Mouse (Mus musculus): Measurements from ENCODE around the gene Sowahd. TPM values are rescaled to one million over a fixed set of nuclear protein-coding genes. Genes with fewer than 3 reads are reported as not detected.

Sowahd gene
- polyA plus RNA-seq, 1 experiment from 2014 or later, result not detected

DNA sequence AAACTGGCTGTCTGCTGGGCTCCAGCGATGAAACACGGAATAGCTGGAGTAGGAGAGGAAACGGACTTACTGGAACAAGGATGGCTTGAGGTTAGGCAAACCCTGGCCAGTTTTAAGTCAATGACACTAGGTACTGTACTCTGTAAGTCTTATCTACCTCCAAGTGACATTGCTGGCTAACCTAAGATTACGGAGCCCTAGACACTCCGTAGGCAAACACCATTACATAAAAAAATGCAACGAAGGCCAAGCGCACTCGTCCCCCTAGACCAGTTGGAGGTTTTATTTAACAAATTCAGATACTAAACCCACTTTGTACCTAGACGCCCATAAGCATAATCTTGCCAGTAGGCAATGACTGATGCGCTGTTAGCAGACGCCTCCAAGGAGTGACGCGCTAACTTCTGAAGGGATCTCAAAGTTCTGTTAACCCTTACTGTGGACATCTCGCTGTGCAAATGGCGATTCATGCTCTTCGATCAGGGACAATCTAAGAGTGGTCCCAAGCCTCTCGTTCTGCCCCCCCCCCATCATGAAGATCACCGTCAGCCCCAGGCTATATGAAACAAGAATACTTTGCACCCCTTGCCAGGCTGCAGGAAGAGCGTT lies 35.8 kb downstream of the Sowahd start:
- no peak for ATAC-seq (ENCODE audit: insufficient number of reproducible peaks, insufficient read depth, low FRiP score, low read depth)
- H3K27ac ChIP-seq (ENCODE audit: low read length), result peak overlapping the region; percentile 85
- H3K9me3 ChIP-seq (ENCODE audit: control insufficient read depth, low read depth, low read length), result no peaks in the 10 kb centered on the region
- H3K4me2 ChIP-seq (replicated peaks; ENCODE audit: low read depth, low read length), result peak overlapping the region; percentile 60
- H3K27me3 ChIP-seq (ENCODE audit: control insufficient read depth, insufficient read depth, low read length), result no peaks in the 10 kb centered on the region
- 17% methylated on average over 19 of the region's 19 CpGs for WGBS
- H3K4me1 ChIP-seq (ENCODE audit: control insufficient read depth, insufficient read depth, low read length), result no peaks in the 10 kb centered on the region
- no peaks in the 10 kb centered on the region; the same call in 1 of the 2 replicates for H3K36me3 ChIP-seq (ENCODE audit: control insufficient read depth, insufficient read depth, low read length)
- H3K4me3 ChIP-seq (ENCODE audit: low read depth, low read length), result peak overlapping the region; percentile 56
- H3K9ac ChIP-seq (replicated peaks; ENCODE audit: low read depth, low read length), result peak overlapping the region; percentile 77

DNA sequence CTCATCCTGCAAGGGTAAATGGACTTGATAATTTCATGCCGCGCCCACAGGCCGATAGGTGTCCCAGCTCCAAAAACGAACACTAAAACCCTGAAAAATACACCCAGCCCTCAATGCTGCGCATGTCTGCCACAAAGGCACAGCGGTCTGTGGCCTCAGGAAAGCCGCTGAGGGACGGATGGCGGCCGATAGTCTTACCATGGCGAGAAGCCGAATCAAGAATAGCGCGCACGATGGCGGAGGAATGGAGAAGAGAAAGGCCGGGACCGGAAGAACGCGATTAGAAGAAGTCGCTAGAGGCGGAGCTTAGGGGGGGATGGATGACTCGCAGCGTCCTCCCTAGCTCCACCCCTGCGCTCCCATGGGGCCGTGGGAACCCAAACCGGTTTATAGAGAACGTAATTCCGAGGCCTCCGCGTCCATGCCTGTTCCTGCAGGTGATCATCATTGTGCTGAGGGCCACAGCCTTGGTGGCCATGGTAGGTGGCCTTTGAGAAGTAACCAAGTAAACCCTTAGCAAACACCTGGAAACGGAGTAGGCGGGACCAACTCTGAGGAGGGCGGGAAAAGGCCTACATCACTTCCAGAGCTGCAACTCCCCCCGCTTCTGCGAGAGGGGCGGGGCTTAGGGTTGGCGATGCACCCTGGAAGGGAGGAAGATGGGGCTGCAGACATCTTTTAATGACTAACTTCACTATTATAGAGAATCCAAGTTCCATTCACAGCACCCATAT lies 36.4 kb downstream of the Sowahd start, which contains the start of gene Rpl39:
Gene Rpl39, minus strand, starts transcription at position 476 of the 734 bp plus-strand sequence.
- ATAC-seq (ENCODE audit: insufficient number of reproducible peaks, insufficient read depth, low FRiP score, low read depth), result peak; percentile 91
- WGBS, result 18% methylated on average over 38 of the region's 38 CpGs
- no peaks in the 10 kb centered on the region for H3K9me3 ChIP-seq (ENCODE audit: control insufficient read depth, low read depth, low read length)
- H3K4me2 ChIP-seq (replicated peaks; ENCODE audit: low read depth, low read length), result peak within 1 kb of the TSS; percentile 60
- H3K27ac ChIP-seq (ENCODE audit: low read length), result peak within 1 kb of the TSS; percentile 85
- no peaks in the 10 kb centered on the region for H3K4me1 ChIP-seq (ENCODE audit: control insufficient read depth, insufficient read depth, low read length)
- peak within 1 kb of the TSS; percentile 56 for H3K4me3 ChIP-seq (ENCODE audit: low read depth, low read length)
- no peaks in the 10 kb centered on the region for H3K27me3 ChIP-seq (ENCODE audit: control insufficient read depth, insufficient read depth, low read length)
- H3K9ac ChIP-seq (replicated peaks; ENCODE audit: low read depth, low read length), result peak within 1 kb of the TSS; percentile 77
- H3K36me3 ChIP-seq (ENCODE audit: control insufficient read depth, insufficient read depth, low read length), result no peaks in the 10 kb centered on the region; the same call in 1 of the 2 replicates

DNA sequence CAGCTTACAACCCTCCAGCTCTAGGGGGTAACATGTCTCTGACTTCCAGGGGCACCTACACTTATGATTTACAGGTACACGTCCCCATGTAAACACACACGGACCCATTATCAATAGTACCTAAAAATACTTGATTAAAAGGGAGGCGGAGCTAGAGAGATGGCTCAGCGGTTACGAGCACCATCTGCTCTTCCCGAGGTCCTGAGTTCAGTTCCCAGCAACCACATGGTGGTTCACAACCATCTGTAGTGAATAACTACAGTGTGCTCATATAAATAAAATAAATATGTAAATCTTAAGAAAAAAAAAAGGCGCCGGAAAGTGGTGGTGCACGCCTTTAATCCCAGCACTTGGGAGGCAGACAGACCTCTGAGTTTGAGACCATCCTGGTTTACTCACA lies 37.0 kb downstream of the Sowahd start:
- 30% methylated on average over 9 of the region's 9 CpGs for WGBS
- H3K9me3 ChIP-seq (ENCODE audit: control insufficient read depth, low read depth, low read length), result no peaks in the 10 kb centered on the region
- no peaks in the 10 kb centered on the region for H3K4me1 ChIP-seq (ENCODE audit: control insufficient read depth, insufficient read depth, low read length)
- no peak overlapping the region for H3K9ac ChIP-seq (replicated peaks; ENCODE audit: low read depth, low read length)
- peak overlapping the region; percentile 85 for H3K27ac ChIP-seq (ENCODE audit: low read length)
- no peaks in the 10 kb centered on the region; the same call in 1 of the 2 replicates for H3K36me3 ChIP-seq (ENCODE audit: control insufficient read depth, insufficient read depth, low read length)
- ATAC-seq (ENCODE audit: insufficient number of reproducible peaks, insufficient read depth, low FRiP score, low read depth), result peak; percentile 43; the same call in 1 of the 2 replicates
- H3K4me3 ChIP-seq (ENCODE audit: low read depth, low read length), result peak overlapping the region; percentile 56
- no peaks in the 10 kb centered on the region for H3K27me3 ChIP-seq (ENCODE audit: control insufficient read depth, insufficient read depth, low read length)
- H3K4me2 ChIP-seq (replicated peaks; ENCODE audit: low read depth, low read length), result peak overlapping the region; percentile 27

DNA sequence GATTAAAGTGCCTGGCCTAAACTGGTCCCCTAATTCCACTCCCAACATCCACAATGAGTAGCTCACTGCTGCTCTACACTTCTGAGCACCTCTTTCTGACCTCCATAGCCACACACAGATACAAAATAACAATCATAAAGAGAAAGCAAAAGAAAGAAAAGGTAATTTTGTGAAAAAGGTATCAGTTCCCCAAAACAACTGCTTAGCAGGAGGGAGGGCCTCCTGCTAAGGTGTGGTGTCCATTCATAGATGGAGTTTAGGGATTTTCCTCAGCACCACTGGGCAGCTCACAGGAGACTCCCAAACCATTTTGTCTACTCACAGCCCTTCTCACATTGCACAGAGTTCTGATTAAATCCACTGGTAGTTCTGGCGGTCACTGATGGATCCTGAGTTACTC lies 40.1 kb downstream of the Sowahd start:
- no peaks in the 10 kb centered on the region for H3K9me3 ChIP-seq (ENCODE audit: control insufficient read depth, low read depth, low read length)
- WGBS, result 100% methylated on average over 1 of the region's 1 CpGs
- H3K4me1 ChIP-seq (ENCODE audit: control insufficient read depth, insufficient read depth, low read length), result no peaks in the 10 kb centered on the region
- no peaks in the 10 kb centered on the region for H3K27me3 ChIP-seq (ENCODE audit: control insufficient read depth, insufficient read depth, low read length)
- no peak for ATAC-seq (ENCODE audit: insufficient number of reproducible peaks, insufficient read depth, low FRiP score, low read depth)
- no peak overlapping the region for H3K9ac ChIP-seq (replicated peaks; ENCODE audit: low read depth, low read length)
- no peak overlapping the region for H3K27ac ChIP-seq (ENCODE audit: low read length)
- no peaks in the 10 kb centered on the region for H3K36me3 ChIP-seq (ENCODE audit: control insufficient read depth, insufficient read depth, low read length)
- H3K4me2 ChIP-seq (replicated peaks; ENCODE audit: low read depth, low read length), result no peak overlapping the region
- no peak overlapping the region for H3K4me3 ChIP-seq (ENCODE audit: low read depth, low read length)

DNA sequence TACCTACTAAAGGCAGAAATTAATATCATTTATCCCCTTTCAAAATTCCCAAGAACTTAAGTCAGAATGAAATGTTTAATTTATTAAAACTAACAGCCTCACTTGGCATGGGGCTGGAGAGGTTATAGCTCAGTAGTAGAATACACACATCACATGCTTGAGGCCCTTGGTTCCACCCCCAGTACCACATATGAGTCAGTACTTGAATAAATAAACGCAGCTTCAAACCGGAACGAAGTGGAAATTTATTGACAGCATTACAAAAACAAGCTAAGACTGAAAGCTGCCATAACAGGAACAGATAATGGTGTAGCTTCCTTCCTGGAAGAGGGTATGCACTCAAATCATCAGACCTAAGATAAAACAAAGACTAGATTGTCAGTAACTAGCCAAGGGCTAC lies 42.8 kb downstream of the Sowahd start:
- ATAC-seq (ENCODE audit: insufficient number of reproducible peaks, insufficient read depth, low FRiP score, low read depth), result no peak
- Histone ChIP-seq H3K9ac (replicated peaks; ENCODE audit: low read depth, low read length) (no peak overlapping the region), H3K4me2 (replicated peaks; ENCODE audit: low read depth, low read length) (no peak overlapping the region), H3K27ac (ENCODE audit: low read length) (no peak overlapping the region), H3K27me3 (ENCODE audit: control insufficient read depth, insufficient read depth, low read length) (no peaks in the 10 kb centered on the region), H3K4me1 (ENCODE audit: control insufficient read depth, insufficient read depth, low read length) (no peaks in the 10 kb centered on the region), H3K9me3 (ENCODE audit: control insufficient read depth, low read depth, low read length) (no peaks in the 10 kb centered on the region), H3K4me3 (ENCODE audit: low read depth, low read length) (no peak overlapping the region), H3K36me3 (ENCODE audit: control insufficient read depth, insufficient read depth, low read length) (no peaks in the 10 kb centered on the region)
- 76% methylated on average over 3 of the region's 3 CpGs for WGBS

DNA sequence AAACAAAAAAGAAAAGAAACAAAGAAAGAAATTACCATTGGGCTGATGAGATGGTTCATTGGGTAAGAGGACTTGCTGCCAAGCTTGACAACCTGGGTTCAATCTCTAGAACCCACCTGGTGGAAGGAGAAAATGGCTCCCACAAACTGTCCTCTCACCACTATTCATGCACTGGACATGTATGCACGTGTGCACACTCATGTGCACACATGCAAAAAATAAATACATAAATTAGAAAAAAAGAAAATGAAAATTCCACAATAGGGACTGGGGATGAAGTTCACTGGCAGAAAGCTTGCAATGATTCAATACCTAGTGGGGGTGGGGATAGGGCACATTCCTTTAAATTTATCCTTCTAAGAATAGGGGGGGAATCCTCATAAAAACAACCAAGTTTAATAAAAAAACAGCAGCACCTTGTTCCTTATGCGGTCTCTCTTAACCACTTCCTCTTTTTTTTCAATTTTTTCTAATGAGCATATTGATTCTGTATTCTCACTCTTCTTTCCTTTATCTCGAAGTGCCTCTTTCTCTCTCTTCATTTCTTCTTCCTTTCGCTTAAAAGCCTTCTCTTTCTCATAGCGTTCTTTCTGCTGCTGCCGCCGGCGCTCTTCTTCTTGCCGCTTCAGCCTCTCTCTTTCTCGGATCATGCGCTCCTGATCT lies 46.6 kb downstream of the Sowahd start:
- ATAC-seq (ENCODE audit: insufficient number of reproducible peaks, insufficient read depth, low FRiP score, low read depth), result no peak
- H3K27ac ChIP-seq (ENCODE audit: low read length), result no peak overlapping the region

DNA sequence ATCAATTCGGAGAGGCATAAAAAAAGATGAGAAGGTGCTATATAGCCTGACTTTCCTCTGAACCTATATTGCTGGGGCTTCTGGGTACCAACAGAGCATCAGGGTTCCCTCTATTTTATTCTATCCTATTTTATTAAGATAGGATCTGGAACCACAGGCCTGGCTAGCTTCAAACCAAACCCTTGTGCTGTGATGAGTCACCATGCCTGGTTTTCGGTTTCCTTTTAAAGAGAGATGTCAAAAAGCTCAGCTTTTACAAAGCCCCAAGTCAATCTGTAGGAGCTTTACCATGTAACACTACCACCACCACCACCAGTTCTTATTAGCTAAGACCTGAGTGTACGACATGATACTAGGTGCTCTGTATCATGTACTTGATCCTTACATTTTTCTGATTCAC lies 50.0 kb downstream of the Sowahd start:
- H3K27ac ChIP-seq (ENCODE audit: low read length), result no peak overlapping the region
- WGBS, result 89% methylated on average over 3 of the region's 3 CpGs
- H3K36me3 ChIP-seq (ENCODE audit: control insufficient read depth, insufficient read depth, low read length), result no peaks in the 10 kb centered on the region; the same call in 1 of the 2 replicates
- no peak overlapping the region for H3K4me3 ChIP-seq (ENCODE audit: low read depth, low read length)
- H3K9ac ChIP-seq (replicated peaks; ENCODE audit: low read depth, low read length), result no peak overlapping the region
- H3K27me3 ChIP-seq (ENCODE audit: control insufficient read depth, insufficient read depth, low read length), result no peaks in the 10 kb centered on the region
- ATAC-seq (ENCODE audit: insufficient number of reproducible peaks, insufficient read depth, low FRiP score, low read depth), result no peak
- H3K4me1 ChIP-seq (ENCODE audit: control insufficient read depth, insufficient read depth, low read length), result no peaks in the 10 kb centered on the region
- no peak overlapping the region for H3K4me2 ChIP-seq (replicated peaks; ENCODE audit: low read depth, low read length)
- H3K9me3 ChIP-seq (ENCODE audit: control insufficient read depth, low read depth, low read length), result no peaks in the 10 kb centered on the region

More for the DNA sequence above, 46.6 kb downstream of the Sowahd start:
- no peaks in the 10 kb centered on the region for H3K9me3 ChIP-seq (ENCODE audit: control insufficient read depth, low read depth, low read length)
- no peaks in the 10 kb centered on the region for H3K27me3 ChIP-seq (ENCODE audit: control insufficient read depth, insufficient read depth, low read length)
- no peak overlapping the region for H3K9ac ChIP-seq (replicated peaks; ENCODE audit: low read depth, low read length)
- H3K36me3 ChIP-seq (ENCODE audit: control insufficient read depth, insufficient read depth, low read length), result no peaks in the 10 kb centered on the region; the same call in 1 of the 2 replicates
- no peaks in the 10 kb centered on the region for H3K4me1 ChIP-seq (ENCODE audit: control insufficient read depth, insufficient read depth, low read length)
- no peak overlapping the region for H3K4me3 ChIP-seq (ENCODE audit: low read depth, low read length)
- 89% methylated on average over 11 of the region's 11 CpGs for WGBS
- H3K4me2 ChIP-seq (replicated peaks; ENCODE audit: low read depth, low read length), result no peak overlapping the region
